Mouse (Mus musculus) ES-Bruce4 (cell line): ENCODE results near the gene Lekr1. TPM values are rescaled to one million over a fixed set of nuclear protein-coding genes. Genes with fewer than 3 reads are reported as not detected.

Experiments
- H3K27ac ChIP-seq: 2 replicates; pipeline ENCODE4 v1.5.1; 2012; ENCODE audit warnings: low read length, inconsistent platforms; ENCODE audit not compliant: insufficient read depth
- H3K27me3 ChIP-seq: 2 replicates; pipeline ENCODE4 v1.6.1; 2012; ENCODE audit warnings: mild to moderate bottlenecking, low read length, inconsistent platforms; ENCODE audit not compliant: control insufficient read depth, poor library complexity, insufficient read depth, severe bottlenecking
- H3K36me3 ChIP-seq: 2 replicates; pipeline ENCODE4 v1.6.1; 2012; ENCODE audit warnings: inconsistent platforms, mild to moderate bottlenecking, low read length, moderate library complexity; ENCODE audit not compliant: control insufficient read depth, poor library complexity, insufficient read depth, severe bottlenecking
- H3K4me1 ChIP-seq: one replicate; pipeline ENCODE4 v1.8.1; 2011; ENCODE audit warnings: low read length; ENCODE audit not compliant: control insufficient read depth, insufficient read depth
- H3K4me3 ChIP-seq: 2 replicates; pipeline ENCODE4 v1.5.1; 2011; ENCODE audit warnings: low read depth, mild to moderate bottlenecking, low read length
- H3K9ac ChIP-seq: 2 replicates; pipeline ENCODE4 v1.6.1; 2012; ENCODE audit warnings: low read depth, mild to moderate bottlenecking, inconsistent platforms; ENCODE audit not compliant: poor library complexity, severe bottlenecking
- H3K9me3 ChIP-seq: replicated peaks from 2 replicates; pipeline ENCODE4 v1.6.1; 2012; ENCODE audit warnings: mild to moderate bottlenecking, low read length, inconsistent platforms; ENCODE audit not compliant: control insufficient read depth, poor library complexity, insufficient read depth, severe bottlenecking
- CTCF ChIP-seq: IDR thresholded peaks from one replicate; pipeline ENCODE4 v1.8.1; 2011; ENCODE audit warnings: low read depth, low read length
- EP300 ChIP-seq: IDR thresholded peaks from 2 replicates; pipeline ENCODE4 v1.6.1; 2011; ENCODE audit warnings: low read depth, low read length; ENCODE audit not compliant: insufficient read depth
- POLR2A ChIP-seq: IDR thresholded peaks from one replicate; pipeline ENCODE4 v1.8.1; 2011; ENCODE audit warnings: low read length; ENCODE audit not compliant: insufficient read depth
- polyA plus RNA-seq: library from polyadenylated mRNA; stranded (reverse); fragments of >200 nt; gene quantifications from 2 replicates; pipeline ENCODE4 v1.2.4, GENCODE M21; 2011; ENCODE audit warnings: low read depth; ENCODE audit not compliant: missing spikeins, insufficient read depth, insufficient read length

The Lekr1 gene
- polyA plus RNA-seq, 1 experiment = 2.4 TPM

GRCm38 (mm10) chr3:65673725-65674124, 7.7 kb downstream of the Lekr1 start:
- Histone ChIP-seq H3K4me1 (peaks cover 5% of the 10 kb centered on the region), H3K27me3 (no peaks in the 10 kb centered on the region), H3K9me3 (no peaks in the 10 kb centered on the region), H3K36me3 (no peaks in the 10 kb centered on the region), H3K9ac (no peak overlapping the region), H3K27ac (no peak overlapping the region), H3K4me3 (no peak overlapping the region)
- TF ChIP-seq POLR2A (no peak), CTCF (no peak), EP300 (no peak)

GRCm38 (mm10) chr3:65680612-65681011, 14.6 kb downstream of the Lekr1 start:
- Histone ChIP-seq H3K4me3 (no peak overlapping the region), H3K9ac (no peak overlapping the region), H3K27me3 (no peaks in the 10 kb centered on the region), H3K36me3 (no peaks in the 10 kb centered on the region), H3K27ac (no peak overlapping the region), H3K9me3 (no peaks in the 10 kb centered on the region), H3K4me1 (peaks cover 2% of the 10 kb centered on the region)
- no peak for TF ChIP-seq POLR2A
- TF ChIP-seq EP300 = no peak
- TF ChIP-seq CTCF = no peak

GRCm38 (mm10) chr3:65689705-65690104, 23.7 kb downstream of the Lekr1 start:
- Histone ChIP-seq H3K9ac (no peak overlapping the region), H3K27me3 (no peaks in the 10 kb centered on the region), H3K4me1 (no peaks in the 10 kb centered on the region), H3K27ac (no peak overlapping the region), H3K4me3 (no peak overlapping the region), H3K36me3 (no peaks in the 10 kb centered on the region), H3K9me3 (no peaks in the 10 kb centered on the region)
- TF ChIP-seq CTCF (no peak), POLR2A (no peak), EP300 (no peak)

- Histone ChIP-seq H3K4me1 (no peaks in the 10 kb centered on the region), H3K27ac (no peak overlapping the region), H3K36me3 (no peaks in the 10 kb centered on the region), H3K27me3 (no peaks in the 10 kb centered on the region), H3K9me3 (no peaks in the 10 kb centered on the region), H3K9ac (no peak overlapping the region), H3K4me3 (no peak overlapping the region)
- no peak for TF ChIP-seq EP300
- TF ChIP-seq POLR2A = no peak
These were observed 24.8 kb downstream of the Lekr1 start for GRCm38 (mm10) chr3:65690850-65691249.

- Histone ChIP-seq H3K4me1 (no peaks in the 10 kb centered on the region), H3K27ac (no peak overlapping the region), H3K9me3 (no peaks in the 10 kb centered on the region), H3K27me3 (no peaks in the 10 kb centered on the region), H3K4me3 (no peak overlapping the region), H3K36me3 (no peaks in the 10 kb centered on the region), H3K9ac (no peak overlapping the region)
- TF ChIP-seq CTCF (no peak), POLR2A (no peak), EP300 (no peak)
These were observed 33.7 kb downstream of the Lekr1 start for GRCm38 (mm10) chr3:65699704-65700103.

GRCm38 (mm10) chr3:65714372-65714771, 48.3 kb downstream of the Lekr1 start:
- no peak overlapping the region for H3K4me3 ChIP-seq
- H3K27ac ChIP-seq = no peak overlapping the region
- no peaks in the 10 kb centered on the region for H3K36me3 ChIP-seq
- no peaks in the 10 kb centered on the region for H3K4me1 ChIP-seq
- TF ChIP-seq CTCF (no peak), EP300 (no peak), POLR2A (no peak)
- H3K9ac ChIP-seq = no peak overlapping the region
- H3K9me3 ChIP-seq = no peaks in the 10 kb centered on the region
- H3K27me3 ChIP-seq = no peaks in the 10 kb centered on the region
